Mouse (Mus musculus) frontal cortex, postnatal 10 days (tissue): Measurements from ENCODE around the gene AC124502.3.
"Not testable (repeated sequence)": the region's sequence is repeated elsewhere in the genome, so short reads cannot be mapped to it uniquely, and the experiment has no call there.

ENCODE experiments used
- DNase-seq, 2 experiments: peaks; one replicate each; pipeline ENCODE4 v3.0.0; 2022; ENCODE audit warnings: low spot score in 2 of 2, mixed read lengths in 1 of 2

The AC124502.3 gene

DNA sequence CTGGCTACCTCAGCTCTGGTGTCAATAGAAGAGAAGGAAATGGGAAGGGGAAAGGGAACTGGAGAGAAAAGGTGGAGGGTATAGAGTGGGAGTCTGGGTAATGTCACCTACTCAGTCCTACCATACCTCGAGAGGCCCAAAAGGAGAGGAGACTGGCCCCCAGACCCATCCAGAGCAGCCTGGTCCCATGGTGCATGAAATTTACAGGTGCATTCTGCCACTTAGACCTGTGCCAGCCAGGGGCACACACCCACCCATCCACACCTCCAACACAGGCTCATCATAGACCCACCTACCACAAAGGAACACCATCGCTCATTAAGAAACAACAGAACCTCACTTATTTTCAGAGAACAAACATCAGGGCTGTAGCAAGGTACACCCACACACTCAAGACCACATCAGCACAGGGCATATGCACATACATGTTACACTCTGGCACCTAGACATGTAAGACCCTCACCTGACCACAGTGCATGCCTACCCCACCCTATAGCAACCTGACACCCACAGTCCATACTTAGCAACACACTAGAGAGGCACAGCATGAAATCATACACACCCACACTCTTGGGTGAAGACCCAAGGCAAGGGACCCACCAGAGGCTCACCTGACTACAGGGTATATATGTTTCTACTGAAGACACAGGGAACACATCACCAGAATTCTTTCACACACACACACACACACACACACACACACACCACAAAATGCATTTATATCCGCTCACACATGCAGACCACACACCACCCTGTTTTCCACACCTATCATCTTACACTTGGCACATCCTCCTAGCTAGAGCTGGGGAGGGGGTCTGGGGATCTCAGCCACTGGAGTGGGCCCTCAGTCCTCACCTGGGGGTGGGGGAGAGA lies 45.5 kb downstream of the AC124502.3 start:
- DNase-seq, result no peak

DNA sequence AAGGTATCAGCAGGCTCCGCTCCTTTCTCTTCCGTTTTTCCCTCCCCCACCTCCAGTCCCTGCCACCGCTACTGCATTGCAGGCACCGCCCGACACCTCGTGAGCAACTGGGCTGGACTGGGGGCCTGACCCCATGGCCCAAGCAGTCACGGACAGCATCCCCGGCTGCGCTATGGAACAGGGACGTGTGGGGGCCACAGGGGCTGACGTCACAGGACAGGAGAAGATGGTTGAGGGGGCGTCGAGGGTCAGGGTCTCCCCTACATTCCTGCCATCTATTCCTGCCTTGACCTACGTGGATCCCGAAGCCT lies 46.1 kb downstream of the AC124502.3 start:
- no peak for DNase-seq

DNA sequence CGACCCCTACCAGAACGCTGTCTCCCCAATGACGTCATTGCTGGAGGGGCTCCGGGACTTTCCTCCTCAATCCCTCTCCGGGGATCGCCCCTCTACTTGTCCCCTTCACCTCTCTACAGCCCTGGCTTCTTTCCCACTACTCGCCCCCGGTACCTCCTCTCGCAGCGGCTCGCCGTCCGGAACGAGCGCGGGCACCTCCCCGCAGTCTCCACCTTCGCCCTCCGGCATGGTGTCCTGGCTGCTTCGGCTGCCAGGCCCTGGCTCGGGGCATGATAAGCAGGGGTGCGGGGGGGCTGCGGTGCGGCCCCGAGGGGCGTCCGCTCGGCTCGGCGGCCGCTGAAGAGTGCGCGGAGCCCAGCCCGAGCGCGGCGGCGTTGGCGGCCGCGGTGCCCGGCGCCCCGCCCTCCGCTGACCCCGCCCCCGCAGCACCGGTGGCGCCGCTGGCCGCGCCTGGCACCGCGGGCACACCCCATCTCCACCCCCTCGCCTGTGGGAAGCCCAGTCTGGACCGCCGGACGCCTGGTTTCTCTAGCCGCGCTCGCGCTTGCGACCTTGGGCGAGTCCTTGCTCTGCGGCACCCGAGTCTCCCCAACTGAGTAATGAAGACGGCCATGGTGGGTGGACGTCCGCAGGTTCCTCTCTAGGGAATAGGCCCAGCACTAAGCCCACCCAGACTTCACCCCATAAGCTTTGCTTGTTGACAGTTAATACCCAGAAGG lies 46.6 kb downstream of the AC124502.3 start, which contains the start of gene Tmem151a:
Gene Tmem151a (minus strand): TSS at position 387 of the 719 bp plus-strand sequence.
- no peak for DNase-seq

DNA sequence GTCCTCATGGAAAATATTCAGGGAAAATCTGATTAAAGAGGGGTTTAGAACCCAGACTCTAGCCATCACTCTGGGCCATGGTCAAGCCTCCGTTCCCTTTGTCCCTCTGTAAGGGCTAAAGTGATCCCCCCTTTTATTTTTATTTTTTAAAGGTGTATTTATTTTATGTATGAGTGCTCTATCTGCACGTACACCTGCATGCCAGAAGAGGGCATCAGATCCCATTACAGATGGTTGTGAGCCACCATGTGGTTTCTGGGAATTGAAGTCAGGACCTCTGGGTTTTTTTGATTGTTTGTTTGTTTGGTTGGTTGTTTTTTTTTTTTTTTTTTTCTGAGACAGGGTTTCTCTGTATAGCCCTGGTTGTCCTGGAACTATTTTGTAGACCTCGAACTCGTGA lies 47.8 kb downstream of the AC124502.3 start:
- not testable (repeated sequence) for DNase-seq

DNA sequence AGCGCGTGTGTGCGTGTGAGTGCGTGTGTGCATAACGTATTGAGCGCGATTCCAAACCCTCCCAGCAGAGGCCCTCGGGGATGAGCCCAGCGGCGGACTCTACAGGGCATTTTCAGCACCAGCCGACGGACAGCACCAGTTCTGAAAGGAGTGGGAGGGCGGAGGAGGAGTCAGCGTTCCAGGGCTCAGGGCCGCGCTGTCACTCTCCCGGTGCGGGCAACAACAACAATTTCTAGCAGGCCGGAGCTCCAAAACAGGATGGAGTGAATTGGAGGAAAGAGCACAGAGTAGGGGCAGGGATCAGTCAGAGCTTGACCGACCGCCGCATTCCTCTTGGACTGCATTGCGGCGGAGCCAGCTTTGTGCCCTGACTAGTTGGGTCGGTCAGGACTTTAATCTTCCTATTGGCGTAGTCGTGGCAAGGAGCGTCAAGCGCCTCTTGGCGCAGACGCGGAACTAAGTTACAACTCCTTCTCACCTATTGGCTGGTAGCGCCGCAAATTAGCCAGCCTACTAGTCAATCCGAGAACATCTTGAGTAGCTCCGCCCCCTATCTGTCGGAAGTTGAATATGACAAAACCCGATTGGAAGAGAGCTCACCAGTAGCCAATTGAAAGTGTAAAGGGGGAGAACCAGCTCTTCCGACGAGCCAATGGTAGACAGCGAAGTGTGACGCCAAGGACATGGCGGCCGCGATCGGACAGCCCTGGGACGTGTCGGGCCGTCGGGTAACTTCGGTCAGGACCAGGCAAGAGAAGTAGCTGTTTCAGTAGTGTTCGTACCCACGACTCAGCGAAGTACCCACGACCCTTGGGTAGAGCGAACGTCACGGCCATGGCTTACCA lies 49.4 kb downstream of the AC124502.3 start, which contains the start of gene Yif1a:
Gene Yif1a (plus strand): TSS at position 655 of the 845 bp plus-strand sequence.
- DNase-seq, result peak; percentile 93 to 97

DNA sequence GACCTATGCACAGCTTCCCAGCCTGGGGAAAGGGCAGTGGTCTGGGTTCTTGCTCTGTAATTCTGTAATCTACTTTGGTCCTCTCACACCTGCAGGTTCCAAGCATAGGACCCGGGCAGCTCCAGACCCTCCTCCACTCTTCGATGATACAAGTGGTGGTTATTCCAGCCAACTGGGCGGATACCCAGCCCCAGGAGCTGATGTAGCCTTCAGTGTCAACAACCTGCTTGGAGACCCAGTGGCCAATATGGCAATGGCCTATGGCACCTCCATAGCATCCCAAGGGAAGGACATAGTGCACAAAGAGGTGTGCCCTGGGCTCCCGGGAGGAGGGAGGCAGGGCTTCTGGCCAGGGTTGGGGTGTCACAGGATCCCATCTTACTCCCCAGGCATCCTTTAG lies 50.6 kb downstream of the AC124502.3 start:
- no peak for DNase-seq

DNA sequence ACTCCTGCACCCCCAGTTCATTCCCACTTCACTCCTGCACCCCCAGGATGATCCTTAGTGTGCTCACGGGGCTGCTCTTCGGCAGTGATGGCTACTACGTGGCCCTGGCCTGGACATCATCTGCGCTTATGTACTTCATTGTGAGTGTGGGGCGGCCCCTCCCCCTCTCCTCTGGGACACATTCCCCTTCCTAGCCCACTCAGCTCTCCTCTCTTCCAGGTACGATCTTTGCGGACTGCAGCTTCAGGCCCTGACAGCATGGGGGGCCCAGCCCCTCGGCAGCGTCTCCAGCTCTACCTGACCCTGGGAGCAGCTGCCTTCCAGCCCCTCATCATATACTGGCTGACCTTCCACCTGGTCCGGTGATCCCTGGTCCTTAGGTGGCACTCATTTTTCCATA lies 53.4 kb downstream of the AC124502.3 start:
- no peak for DNase-seq

DNA sequence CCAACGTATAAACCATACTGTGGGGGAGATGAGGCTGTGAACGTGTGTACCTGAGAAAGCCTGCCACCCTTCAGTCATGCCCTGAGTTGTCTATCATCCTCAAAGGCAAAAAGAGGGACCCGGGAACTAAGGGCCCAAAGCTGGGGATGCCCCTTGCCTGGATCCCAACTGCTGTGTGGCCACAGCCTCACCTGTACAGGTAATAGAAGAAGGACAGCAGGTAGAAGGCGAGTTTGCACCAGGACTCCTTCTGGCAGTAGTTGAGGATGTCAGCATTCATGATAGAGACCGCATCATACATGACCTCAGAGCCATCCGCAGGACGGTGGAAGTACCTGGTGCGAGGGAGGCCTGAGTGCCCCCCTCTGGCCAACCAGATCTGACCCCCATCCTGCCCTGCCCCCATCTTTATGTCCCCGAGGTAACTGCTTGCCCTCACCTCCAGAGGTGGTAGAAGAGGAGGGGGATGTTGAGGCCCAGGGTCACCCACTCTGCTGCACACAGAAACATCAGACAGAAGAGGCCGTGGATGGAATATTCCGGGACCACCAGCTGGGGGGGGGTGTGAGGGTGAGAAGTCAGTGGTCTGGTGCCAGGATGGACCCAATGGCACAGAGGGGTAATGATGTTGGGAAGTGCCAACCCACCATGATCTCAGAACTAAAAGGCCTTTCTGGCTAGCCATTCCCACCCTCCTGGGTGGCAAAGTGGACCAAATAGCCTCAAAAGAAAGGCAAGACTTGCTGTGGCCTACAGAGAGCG lies 55.0 kb downstream of the AC124502.3 start:
- no peak for DNase-seq

DNA sequence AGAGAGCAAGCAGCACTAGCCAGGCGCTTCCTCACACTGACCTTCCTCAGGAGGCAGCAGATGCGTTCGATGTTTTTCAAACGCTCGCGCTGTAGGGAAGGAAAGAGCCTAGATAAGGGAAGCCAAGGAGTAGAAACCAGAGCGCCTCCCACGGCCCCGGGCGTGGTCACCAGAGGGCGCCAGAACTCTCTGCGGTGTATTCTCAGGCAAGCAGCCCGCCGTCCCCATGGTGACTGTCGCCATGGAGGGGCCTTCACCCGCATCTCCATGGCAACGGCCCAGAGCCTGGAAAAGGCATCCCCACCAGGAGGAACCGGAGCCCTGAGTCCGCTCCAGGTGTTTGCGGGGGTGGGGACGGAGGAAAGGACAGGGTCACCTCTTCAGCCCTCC lies 55.5 kb downstream of the AC124502.3 start:
- peak; percentile 96 to 97 for DNase-seq

DNA sequence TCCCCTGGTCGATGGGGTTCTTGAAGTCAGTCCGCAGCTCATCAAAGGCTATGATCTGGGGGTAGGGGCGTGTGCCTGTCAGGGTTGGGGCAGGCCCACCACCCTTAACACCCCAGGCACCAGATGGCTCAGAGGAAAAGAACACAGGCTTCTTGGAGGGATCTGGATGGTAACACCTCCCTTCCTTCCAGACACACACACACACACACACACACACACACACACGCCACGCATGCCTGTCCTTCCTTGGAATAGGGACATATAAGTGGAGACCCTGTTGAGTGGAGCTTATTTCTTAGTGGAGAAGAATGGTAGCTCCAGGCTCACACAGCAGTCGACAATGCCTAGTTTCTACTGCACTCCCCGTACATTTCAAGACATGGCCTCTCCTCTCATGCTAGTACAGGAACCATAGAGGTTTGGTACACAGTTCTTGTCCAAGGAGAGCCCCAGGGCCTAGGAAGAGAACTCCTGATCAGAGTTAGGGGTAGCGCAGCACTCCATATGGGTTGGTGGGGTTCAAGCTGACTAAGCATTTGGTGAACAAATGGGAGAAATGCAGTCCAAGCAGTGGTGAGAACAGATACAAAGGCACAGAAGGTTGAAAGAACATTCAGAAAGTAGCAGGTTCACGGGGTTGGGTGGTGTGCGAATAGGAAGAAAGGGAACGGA lies 56.2 kb downstream of the AC124502.3 start:
- no peak for DNase-seq

DNA sequence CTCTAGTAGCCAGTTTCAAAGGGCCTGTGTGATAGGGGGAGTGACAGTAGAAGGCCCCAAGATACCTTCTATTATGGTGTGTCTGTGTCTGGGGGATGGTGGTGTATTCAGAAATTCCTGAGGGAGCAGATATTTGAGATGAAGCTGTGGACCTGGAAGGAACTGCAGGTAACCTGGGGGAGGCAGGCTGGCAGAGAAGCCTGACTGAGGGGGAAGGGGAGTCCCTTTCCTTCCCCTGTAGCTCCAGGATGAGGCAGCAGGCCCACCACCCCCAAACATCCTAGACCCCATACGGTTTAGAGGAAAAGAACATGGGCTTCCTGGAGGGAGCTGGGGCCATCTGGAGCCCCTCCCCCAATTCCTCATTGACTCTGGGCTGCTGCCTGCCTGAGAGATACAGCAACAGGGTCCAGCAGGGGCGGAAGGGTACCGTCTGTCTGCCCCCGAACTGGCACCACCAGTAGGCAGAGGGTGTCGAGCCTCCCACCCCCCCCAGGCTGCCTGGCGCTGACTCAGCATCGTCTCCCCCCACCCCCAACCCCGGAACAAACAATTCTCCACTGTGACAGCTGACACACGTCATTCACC lies 57.3 kb downstream of the AC124502.3 start:
- no peak for DNase-seq

DNA sequence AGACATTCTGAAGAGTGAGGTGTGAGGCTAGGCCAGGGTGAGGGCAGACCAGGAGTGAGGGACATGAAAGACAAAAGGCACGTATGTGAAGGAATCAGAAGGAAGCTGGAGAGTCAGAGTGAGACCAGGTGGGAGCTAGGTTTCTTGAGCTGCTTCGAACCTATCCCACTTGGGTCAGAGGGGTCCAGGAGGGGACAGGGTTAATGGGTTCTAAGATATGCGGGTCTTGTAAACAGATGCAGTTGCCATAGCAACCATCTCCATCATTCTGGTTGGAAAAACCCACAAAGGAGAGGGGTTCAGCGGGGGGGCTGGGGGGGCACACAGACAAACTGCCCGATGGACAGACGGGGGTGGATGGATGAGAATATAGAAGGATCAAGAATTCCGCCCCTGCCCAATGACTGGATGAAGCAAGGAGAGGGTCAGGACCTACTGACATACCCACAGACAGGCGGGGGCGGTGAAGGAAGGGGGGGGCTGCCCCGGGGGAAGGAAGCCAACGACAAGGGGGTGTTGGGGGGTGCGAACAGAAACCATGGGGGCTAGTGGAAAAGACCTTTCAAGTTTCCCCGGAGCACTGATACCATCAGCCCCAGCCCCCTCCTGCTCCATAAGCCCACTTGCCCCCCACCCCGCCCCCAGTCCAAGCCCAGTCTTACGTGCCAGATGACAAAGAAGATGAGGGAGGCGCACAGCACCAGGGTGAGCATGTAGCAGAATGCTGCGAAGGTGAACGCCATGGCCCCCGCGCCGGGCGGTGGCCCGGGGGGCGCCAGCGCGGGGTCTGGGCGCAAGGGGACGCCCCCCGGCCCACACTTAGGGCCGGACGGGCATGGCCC lies 59.1 kb downstream of the AC124502.3 start:
- no peak for DNase-seq

DNA sequence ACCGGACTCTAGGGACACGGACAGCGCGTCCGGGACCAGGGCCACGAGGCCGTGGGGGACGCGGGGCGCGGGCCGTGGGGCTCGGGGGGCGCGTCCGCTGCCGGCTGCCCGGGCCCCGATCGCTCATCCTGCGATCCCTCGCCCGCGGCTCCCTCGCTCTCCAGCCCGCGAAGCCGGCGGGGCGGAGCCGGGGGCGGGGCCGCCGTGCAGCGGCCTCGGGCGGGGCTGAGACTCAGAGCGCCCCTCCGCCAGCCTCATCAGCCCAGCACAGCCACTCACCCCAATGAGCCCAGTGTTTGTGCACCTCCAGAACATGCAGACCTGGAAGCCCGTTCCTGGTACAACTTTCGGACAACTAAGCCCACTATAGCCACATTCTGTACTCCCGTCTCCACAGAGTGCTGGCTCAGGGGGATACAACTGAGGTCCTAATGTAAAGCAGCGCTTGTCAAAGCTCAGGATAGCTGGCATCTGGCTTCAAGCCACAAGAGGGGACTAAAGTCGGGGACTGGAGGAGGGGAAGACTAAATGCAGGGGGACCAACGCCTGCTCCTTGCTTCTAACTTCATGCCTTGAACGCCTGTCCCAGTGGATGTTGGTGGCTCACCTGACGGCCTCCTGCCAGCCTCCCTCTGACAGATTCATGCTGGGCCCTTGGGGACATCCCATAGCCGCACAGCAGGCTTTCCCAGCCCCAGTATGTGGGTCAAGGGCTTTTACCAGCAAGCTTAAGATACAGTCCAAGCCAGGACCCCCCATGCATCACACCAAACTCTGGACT lies 59.9 kb downstream of the AC124502.3 start, which contains the start of gene Cnih2:
Gene Cnih2 (minus strand): TSS at position 159 of the 781 bp plus-strand sequence.
- no peak for DNase-seq
